Mouse (Mus musculus) ES-CJ7 (cell line): ENCODE measurements at regions not wholly inside any gene's neighbourhood (a gene's known extent, or its start where the extent isn't known, plus 50 kb on each side); places are given as distances from the start of the nearest gene placed in this dataset.

Experiments
- DNase-seq: peaks from one replicate; pipeline ENCODE4 v3.0.0; 2011; ENCODE audit warnings: low read depth, low spot score

DNA sequence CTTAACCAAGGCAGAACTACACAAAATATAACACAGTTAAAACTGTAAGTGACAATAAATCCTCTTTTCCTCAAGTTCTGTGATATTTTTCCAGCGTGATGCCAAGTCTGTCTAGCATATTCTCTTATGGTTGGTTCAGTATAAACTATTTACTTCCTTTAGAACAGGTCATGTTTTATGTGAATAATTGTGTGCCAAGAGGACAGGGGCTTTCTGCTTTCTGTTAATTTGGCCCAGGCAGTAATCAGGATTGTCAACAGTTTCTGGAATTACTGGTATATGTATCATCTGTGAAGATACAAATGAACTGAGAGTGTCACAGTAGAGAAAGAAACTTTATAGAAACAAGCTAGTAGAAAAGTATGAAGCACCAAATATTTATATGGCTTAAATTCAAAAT is 1039.5 kb upstream of the Adcyap1 start:
- DNase-seq: no peak

DNA sequence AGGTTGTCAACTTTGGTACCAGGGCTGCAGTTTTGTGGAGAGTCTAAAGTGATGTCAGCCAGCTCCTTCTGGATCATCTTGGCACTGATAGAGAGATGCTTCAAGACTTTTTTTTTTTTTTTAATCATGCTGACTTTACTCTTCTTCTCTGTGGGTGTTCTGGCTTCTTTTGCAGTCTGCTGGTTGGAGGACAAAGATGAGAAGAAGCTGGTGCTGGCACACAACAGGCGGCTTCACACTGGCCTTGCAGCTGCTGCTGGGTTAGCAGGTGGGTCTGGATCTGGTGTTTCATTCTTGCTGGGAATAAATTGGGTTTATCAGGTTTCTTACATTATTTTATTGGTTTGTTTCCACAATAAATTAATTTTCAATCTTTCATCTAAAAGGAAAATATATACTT is 1013.1 kb upstream of the Adcyap1 start:
- DNase-seq: no peak

DNA sequence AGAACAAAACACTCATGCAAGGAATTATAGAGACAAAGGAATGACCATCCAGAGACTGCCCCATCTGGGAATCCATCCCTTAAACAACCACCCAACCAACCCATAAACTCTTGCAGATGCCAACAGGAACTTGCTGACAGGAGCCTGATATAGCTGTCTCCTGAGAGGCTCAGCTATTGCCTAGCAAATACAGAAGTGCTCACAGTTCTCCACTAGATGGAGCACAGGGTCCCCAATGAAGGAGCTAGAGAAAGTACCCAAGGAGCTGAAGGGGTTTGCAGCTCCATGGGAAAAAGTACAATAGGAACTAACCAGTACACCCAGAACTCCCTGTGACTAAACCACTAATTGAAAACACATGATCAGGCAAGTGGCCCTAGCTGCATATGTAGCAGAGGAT is 988.1 kb upstream of the Adcyap1 start:
- peak; percentile 64 for DNase-seq

DNA sequence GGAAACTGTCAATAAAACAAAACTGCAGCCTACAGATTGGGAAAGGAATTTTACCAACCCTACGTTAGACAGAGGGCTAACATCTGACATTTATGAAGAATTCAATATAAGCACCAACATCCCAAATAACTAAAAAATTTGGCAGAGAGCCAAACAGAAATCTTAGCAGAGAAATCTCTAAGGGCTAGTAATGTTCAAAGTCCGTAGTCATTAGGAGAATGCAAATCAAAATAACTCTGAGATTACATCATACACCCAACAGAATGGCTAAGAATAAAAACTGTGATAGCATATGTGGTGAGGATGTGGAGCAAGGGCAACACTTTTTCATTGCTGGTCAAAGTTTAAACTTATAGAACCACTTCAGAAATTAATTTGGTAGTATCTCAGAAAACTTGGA is 982.4 kb upstream of the Adcyap1 start:
- DNase-seq: no peak
